Mouse (Mus musculus): ENCODE data around the gene Borcs8.

The Borcs8 gene

DNA sequence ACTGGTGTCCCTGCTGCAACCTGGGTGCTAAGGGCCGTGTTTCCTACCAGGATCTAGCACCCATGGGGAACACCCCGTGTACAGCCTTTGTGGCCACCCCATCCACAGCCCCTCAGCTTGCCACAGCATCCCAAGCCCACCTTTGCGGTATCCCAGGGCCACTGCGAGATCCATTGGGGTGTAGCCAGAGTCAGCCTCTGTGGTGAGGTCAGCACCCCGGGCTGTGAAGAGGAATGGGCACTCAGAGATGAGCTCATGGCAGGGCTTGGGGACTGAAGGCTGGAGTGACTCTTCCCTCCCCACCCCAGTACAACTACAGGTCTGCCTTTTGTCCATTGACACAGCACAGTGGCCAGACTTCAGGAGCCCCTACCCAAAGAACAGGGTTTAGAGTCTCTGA, 5.2 kb upstream of the Borcs8 start:
- no peak for DNase-seq (ENCODE audit: extremely low read depth, low read depth)

DNA sequence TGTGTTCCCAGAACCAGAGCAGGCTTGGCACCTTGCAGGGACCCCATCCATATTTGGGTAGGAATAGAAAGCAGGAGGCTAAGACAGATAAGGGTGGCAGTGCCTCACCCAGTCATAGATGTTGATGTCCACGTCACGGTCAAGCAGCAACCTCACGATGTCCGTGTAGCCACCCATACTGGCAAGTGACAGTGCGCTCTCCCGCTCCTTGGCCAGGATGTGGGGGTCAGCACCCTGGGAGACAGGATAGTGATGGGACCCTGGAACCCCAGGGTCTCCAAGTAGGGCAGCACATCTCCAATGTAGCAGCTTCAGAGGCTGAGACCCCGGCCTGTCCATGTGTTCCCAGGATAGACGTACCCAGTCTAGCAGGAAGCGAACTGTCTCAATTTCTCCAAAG, 4.4 kb upstream of the Borcs8 start:
- no peak for DNase-seq (ENCODE audit: extremely low read depth, low read depth)

DNA sequence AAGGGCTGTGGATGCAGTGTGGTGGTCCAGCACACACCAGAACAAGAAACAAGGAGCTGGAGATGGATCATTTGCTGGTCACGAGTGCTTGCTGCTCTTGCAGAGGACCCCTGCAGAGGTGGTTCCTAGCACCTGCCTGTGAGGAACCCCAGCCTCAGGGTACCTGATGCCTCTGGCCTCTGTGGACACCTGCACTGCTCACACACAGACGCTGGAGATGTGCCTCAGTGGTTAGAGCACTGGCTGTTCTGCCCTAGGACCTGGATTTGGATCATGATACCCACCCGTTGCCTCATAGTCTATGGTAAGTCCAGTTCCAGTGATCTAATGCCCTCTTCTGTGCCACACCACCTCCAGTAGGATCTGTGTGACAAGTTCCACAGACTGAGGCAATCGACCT, 2.7 kb upstream of the Borcs8 start:
- no peak for DNase-seq (ENCODE audit: extremely low read depth, low read depth)

DNA sequence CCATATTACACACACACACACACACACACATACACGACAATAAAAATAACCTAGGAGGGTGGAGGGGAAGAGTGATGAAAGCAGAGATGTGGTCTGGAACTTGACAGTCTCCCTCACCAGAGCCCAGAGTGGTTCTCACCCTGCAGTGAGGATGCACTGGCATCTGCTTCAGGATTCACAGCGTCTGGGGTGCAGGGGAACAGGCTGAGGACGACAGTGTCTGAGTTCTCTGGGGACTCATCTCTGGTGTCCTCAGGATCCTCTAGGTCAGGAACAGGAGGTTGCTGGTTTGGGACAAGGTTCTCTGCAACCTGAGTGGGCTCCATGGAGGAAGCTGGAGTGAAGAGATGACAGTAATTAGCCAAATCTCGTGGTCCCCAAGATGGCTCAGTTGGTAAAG, 1.4 kb upstream of the Borcs8 start:
- DNase-seq (ENCODE audit: extremely low read depth, low read depth), result no peak

DNA sequence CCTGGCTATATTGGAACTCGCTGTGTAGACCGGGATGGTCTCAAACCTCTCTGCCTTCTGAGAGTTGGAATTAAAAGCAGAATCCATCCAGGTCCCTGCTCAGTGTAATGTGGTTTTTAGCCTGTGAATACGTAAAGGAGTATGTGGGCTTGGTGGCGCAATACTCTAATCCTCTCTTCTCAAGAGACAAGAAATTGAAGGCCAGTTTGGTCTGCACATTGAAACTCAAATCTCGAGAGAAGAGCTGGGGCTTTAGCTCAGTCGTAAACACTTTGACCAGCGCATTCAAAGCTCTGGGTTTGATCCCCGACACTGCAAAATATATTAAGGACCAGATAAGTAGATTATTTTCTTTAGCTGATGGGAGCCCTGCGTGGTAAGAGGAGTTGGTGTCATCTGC, 682 bp downstream of the Borcs8 start:
- no peak for DNase-seq (ENCODE audit: extremely low read depth, low read depth)

DNA sequence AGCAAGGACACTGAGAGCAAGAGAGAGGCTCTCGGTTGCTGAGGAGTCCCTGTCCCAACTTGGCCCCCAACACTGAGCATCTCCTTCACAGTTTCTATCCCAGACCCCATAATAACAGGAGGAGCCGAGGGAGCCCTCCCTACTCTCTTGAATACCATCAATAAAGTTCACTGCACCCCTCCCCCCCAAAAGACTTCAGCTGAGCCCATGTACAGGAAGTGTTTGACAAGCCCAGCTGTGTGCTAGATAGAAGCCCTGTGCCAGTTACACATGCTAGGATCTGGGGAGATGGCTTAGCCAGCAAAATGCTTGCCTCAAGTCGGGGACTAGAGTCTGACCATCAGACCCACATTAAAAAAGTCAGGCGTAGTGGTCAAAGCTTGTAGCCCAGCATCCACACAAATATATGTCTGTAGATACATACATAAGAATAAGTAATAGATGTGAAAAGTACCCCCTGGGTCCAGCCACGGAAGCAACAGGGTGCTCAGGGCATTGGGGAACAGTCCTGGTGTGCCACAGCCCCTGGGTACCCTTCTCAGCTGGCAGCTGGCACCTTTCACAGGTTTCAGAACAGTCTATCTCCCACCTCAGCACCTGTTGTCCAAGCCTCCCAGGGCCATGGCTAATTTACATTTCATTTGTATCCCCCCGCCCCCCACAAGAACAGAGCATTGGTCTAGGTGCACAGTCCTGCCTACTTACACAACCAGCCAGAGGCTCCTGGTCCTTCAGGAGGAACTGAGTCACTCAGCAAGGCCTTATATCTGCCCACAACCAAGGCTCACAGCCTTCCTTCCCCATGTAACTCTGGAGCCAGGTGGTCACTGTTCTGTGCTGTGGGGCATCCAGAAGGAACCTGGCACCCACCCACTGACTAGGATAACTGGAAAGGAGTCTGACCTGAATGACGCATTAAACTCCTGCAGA, 8.6 kb downstream of the Borcs8 start:
- no peak for DNase-seq (ENCODE audit: extremely low read depth, low read depth)

DNA sequence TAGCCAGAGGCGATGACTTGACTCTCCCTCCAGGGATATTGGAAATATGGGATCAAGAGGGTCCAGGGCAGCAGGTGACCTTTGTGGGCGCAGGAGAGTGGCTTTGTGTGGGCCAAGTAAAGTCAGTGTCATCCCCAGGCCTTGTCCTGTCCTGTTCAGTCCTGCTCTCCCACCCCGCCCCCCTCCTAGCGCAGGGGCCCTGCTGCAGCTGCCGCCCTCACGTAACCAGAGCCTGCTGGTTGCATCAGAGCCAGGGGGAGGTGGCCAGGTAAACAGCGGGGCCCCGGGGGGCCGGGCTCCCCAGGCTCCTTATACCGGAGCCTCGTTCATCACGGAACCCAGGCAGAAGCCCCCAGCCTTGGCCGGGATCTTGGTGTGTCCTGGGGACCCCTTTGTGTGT, 10.9 kb downstream of the Borcs8 start:
- DNase-seq (ENCODE audit: extremely low read depth, low read depth), result no peak

DNA sequence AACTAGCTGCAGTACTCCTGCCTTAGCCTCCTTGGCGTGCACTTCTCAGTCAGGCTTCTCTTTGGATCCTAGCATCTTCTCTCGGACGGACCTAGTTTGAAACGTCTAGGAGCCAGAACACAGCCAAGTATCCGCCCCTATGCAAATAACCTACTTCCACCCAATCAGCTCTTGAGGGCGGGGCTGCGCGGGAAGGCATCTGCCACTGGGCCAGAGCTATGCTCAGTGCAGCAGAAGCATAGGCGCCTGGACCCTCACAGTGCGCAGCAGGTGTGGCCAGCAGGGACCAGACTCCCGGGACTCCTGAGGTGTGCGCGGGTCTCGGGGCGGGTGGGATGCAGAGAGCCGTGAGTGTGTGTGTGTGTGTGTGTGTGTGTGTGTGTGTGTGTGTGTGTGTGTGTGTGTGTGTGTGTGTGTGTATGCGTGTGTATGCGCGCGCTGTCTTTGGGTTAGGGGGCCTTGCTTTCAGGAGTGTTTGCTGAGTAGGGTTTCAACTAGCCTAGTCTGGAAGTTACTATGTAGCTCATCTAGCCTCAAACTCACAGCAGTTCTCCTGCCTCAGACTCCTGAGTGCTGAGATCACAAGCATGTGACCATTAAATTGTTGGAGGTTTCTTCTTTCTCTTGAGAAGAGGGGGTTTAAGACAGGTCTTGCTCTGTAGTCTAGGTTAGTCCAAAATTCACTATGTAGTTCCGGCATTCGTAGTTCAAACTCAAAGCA, 13.4 kb downstream of the Borcs8 start:
- peak; percentile 74 for DNase-seq (ENCODE audit: extremely low read depth, low read depth)

DNA sequence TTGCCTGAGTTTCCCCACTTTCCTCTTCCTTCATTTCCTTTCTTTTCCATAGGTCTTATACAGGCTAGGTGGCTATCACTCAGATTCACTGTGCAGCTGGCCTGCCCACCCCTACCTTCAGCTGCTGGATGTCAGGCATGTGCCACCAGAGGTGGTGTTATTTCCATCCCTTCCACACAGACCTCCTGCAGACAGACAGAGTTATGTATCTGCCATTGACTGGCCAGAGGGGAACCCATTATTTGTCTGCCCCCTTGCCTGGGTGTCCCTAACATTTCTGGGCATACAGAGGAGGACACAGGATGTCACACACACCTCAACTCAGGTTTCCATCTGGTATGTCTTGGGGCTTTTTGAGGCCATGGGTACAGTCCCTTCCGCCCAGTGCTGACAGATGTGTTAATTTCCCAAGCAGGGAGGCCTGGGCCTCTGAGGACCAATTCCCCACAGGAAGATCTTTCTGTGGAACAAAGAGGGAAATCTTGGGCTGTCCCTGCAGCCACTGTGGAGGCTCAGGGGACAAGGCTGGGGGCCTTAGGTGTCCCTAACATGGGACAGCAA, 18.0 kb downstream of the Borcs8 start:
- no peak for DNase-seq (ENCODE audit: extremely low read depth, low read depth)

DNA sequence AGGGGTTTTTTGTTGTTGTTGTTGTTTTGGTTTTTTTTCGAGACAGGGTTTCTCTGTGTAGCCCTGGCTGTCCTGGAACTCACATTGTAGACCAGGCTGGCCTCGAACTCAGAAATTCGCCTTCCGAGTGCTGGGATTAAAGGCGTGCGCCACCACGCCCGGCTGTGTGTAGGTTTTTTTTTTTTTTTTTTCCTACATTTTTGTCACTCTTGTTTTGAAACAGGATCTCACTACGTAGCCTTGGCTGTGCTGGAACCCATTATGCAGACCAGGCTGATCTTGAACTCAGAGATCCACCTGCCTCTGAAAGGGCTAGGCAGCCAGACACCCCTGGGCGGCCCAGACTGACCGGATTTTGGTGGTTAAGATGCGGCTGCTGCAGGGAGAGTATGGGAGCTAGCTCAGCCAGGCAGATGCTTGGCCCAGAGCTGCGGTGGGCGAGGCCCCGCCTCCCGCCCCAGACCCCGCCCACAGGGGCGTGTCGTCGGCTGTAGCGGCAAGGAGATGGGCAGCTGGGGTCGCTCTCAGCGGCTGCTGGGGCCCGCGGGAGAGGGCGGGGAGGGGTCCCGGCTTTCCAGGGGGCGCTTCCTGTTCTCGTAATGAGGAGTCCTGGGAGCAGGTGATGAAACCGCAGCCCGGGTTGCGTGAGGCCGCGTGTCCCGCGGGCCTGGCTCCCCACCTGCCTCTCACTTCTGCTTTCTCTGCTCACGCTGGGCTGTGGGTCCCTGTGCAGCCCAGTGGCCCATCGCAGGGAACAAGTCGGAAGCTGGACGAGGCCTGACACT, 19.0 kb downstream of the Borcs8 start:
- no peak for DNase-seq (ENCODE audit: extremely low read depth, low read depth)

DNA sequence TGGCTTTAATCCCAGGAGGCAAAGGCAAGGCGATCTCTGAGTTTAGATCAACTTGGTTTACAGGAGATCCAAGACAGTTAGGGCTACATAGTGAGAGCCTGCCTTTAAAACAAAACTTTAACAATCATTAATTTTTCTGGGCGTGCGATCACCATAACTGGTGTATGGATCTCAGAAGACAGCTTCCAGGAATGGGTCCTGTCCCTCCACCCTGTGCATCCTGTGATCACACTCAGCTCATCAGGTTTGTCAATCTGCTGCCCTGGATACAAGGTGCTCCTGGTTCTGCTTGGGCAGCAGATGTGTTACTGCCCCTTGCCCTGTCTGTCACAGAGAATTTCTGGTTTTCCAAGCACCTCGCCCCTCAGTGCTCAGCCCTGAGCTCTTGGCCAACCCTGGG, 19.9 kb downstream of the Borcs8 start:
- no peak for DNase-seq (ENCODE audit: extremely low read depth, low read depth)

DNA sequence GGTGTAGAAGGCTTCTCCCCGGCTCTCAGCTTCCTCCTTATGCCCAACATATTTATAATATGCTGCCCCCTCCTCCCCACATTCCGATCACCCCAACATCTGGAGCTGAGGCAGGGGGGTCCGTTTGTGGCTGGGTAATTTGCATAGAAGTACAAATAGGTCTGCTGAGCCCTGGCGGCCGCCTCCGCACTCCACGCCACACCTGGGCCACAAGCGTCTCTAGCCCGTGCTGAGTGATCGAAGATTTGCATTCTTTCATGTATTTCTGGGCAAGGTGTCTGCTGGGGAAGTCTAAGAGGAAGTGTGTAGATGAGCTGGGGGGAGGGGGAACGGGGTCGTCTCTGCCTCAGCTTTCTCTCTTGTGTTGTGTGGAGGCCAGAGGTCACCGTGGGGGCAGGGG, 20.7 kb downstream of the Borcs8 start:
- no peak for DNase-seq (ENCODE audit: extremely low read depth, low read depth)

DNA sequence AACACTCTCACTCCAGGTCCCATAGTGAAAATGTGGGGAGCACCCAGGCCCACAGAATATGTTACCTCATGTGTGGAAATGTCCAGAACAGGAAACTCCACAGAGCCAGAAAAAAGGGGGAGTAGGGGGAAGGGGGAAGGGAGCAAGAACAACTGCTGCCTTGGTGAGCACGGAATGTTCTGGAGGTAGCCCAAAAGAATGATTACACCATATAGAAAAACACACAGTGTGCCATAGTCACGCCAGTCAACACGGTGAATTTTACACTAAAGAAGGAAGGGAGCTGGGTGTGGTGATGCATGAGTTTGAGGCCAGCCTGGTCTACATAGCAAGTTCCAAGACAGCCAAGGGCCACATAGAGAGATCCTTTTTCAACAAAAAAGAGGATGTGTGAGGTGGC, 24.0 kb downstream of the Borcs8 start:
- no peak for DNase-seq (ENCODE audit: extremely low read depth, low read depth)

DNA sequence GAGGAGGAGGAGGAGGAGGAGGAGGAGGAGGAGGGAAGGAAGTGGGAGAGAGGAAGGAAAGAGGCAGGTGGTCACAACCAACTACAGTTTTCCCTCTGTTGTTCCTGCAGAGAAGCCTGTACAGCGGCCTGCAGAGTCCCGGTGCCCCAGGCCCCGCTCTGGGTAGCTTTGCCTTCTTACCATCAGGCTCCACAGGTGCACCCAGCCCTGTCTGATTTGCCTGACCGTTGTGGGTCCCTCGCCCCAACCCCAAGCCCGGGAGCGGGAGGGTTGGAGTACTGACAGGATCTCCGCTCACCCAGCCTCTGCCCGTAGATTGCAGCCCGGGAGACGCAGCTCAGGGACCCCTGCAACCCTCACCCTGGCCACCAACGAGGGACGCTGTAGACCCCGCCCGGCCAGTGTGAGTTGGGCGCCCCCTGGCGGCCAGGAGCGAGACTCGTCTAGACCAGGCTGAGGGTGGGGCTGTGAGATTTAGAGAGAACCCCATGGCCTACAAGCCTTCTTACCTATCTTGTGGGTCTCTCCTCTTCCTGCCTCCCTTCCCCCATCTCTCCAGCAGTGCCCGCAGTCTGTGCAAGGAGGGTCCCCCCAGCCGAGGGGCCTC, 27.3 kb downstream of the Borcs8 start:
- no peak for DNase-seq (ENCODE audit: extremely low read depth, low read depth)

DNA sequence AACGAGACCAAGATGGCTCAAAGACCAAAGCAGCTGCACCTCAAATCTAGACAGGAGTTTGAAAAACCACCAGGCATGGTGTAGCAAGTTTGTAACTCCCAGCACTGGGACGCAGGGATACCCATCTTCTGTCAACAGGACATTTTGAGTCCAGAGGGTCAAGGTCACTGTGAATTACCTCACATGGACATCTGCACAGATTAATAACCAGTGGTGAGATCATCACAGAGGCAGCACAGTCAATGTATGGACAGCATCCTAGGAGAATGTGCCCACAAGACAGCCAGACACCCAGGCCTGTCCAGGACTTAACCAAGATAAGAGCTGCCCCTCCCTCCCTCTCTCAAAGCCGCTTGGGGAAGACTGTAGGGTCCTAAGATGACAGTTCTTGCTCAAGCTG, 30.8 kb downstream of the Borcs8 start:
- no peak for DNase-seq (ENCODE audit: extremely low read depth, low read depth)

DNA sequence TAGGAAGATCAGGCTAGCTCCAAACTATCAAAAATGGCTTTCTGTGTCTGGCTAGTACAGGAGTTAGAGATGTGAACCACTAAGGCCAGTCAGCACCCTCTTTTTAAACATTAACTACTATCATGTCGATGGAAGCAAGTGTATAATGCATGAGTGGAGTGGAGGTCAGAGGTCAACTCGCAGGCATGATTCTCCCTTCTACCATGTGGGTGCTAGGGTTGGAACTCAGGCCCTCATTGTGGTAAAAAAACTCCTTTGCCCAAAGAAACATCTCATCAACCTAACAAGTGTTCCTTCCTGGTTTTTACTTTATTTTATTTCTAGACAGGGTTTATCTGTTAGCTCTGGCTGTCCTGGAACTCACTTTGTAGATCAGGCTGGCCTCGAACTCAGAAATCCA, 31.4 kb downstream of the Borcs8 start:
- no peak for DNase-seq (ENCODE audit: extremely low read depth, low read depth)

DNA sequence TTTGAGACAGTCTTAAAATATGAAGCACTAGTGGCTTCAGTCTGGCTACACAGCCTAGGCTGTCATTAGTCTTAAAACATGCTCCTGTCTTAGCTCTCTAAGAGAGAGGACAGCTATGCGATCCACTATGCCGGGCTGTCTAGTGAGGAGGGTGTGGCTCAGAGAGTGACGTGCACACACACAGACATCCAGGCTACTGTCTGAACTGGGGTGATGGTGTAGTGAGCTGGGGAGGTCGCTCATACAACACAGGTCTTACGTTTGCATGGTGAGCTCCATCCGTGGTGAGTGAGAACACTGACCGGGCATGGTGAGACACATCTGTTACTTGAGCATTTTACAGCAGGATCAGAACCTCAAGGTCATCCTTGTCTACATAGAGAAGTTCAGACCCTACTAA, 31.9 kb downstream of the Borcs8 start:
- DNase-seq (ENCODE audit: extremely low read depth, low read depth), result no peak

DNA sequence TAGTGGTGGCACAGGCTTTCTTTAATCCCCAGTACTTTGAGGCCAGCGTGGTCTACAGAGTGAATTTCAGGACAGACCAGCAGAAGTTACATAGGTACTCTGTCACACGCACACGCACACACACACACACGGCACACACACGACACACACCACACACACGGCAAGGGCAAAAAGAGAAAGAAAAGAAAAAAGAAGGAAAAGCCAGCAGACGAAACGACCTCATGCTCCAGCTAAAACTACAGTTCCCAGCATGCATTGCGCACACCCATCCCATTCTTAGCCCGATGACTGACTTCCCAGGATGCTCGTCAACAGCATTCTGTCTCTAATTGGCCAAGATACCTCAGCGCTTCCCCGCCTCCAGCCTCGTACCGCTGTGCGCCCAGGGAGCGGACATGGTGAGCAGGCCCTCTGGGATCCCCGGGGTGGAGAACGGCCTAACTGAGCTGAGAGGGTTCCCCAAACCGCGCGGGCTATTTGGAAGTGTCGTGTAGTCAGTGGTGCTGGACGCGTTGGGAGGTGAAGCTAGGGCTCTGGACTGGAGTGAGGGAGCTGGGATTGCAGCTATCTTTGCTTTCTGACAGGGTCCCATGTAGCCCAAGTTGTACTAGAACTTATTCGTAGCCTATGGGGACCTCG, 32.9 kb downstream of the Borcs8 start, which contains the start of gene Tmem161a:
Gene Tmem161a, plus strand, starts transcription at position 314 of the 639 bp plus-strand sequence.
- peak; percentile 94 for DNase-seq (ENCODE audit: extremely low read depth, low read depth)

DNA sequence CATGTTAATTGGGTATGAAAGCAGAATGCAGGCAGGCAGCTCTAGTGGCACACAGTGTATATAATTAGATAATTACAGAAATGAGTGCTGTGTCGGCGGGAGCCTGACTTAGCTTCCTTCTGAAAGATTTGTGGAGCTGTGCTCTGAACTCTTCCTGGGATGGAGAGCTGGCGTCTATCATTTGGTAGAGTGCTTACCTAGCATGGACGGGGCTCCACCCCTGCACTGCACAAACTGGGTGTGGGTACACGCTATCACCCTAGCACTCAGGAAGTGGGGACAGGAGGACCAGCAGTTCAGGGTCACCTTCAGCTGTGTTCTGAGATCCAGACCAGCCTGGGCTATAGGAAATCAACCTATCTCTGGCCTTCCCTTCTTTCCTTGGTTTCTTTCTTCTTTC, 34.0 kb downstream of the Borcs8 start:
- DNase-seq (ENCODE audit: extremely low read depth, low read depth), result no peak

DNA sequence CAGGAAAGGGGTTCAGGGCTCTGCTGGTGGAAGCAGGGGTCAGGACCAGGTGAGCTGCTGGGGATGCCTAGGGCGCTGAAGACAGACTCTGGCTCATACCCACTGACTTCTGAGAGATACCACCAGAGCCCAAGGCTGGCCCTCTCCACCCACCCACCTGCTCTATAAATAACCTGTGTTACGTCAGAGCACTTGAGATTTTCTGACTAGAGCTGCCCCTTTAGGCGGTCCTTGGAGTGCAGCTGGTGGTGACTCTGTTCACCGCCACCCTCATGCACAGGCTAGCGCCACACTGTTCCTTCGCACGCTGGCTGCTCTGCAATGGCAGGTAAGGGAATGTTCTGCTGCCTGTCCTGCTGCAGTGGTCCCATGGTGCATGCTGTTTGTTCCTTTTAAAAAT, 34.8 kb downstream of the Borcs8 start:
- DNase-seq (ENCODE audit: extremely low read depth, low read depth), result no peak

DNA sequence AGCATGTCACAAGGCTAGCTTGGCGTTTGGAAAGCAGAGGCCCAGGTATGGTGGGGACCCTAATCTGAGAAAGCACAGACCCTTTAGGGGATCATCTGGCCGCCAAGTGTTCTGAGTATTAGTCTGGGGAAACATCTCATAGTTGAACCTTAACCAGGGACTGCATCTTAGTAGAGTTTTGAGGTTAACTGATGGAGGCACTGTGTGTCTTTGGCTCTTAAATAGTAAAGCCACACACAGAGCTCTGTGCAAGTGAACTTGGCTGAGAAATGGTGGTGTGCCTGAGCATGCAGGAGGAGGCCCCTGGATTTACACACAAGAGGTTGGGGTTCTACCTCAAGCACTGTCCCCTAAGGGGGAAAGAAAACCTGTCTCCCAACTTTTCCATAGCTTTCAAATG, 38.9 kb downstream of the Borcs8 start:
- DNase-seq (ENCODE audit: extremely low read depth, low read depth), result no peak

All from MEL-GATA-1-ER (cell line).